Mouse (Mus musculus) CH12.LX (cell line): Measurements from ENCODE around the gene Elovl6.

Experiments
- CHD1 ChIP-seq: IDR thresholded peaks from 2 replicates; pipeline ENCODE4 v1.6.1; 2012; ENCODE audit warnings: low read depth, low read length, improper control_type of control experiment, inconsistent platforms
- POLR2A ChIP-seq: IDR thresholded peaks from 2 replicates; pipeline ENCODE4 v1.6.1; 2011; ENCODE audit warnings: low read depth, mild to moderate bottlenecking, improper control_type of control experiment, low read length
- ZC3H11A ChIP-seq: IDR thresholded peaks from 2 replicates; pipeline ENCODE4 v1.6.1; 2012; ENCODE audit warnings: low read depth, mild to moderate bottlenecking, inconsistent platforms, low read length, improper control_type of control experiment

- TF ChIP-seq CHD1 (no peak), POLR2A (no peak), ZC3H11A (no peak)
Measured at GRCm38 (mm10) chr3:129566876-129567275, 34.7 kb downstream of the Elovl6 start.
